Mouse (Mus musculus): ENCODE results near the gene Stmn1.

The Stmn1 gene

DNA sequence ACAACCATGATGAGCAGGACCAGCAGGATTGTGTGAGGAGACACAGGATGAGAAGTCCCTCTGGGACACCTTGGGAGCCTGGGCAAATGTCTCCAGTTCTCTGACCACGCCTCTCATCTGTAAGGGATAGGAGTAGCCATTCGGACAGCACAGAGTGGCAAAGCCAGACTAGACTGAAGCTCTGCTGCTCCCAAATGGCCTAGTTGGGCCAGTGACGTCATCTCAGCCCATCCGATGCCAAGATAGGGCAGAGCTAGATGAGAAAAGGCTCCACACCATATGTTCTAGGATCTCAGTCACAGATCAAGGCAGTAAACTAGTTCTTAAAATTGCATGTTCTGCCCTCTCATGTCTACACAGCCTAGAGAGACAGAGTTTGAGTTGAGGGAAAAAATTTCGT, 9.3 kb upstream of the Stmn1 start:
- no peak for DNase-seq (ENCODE audit: low spot score)

DNA sequence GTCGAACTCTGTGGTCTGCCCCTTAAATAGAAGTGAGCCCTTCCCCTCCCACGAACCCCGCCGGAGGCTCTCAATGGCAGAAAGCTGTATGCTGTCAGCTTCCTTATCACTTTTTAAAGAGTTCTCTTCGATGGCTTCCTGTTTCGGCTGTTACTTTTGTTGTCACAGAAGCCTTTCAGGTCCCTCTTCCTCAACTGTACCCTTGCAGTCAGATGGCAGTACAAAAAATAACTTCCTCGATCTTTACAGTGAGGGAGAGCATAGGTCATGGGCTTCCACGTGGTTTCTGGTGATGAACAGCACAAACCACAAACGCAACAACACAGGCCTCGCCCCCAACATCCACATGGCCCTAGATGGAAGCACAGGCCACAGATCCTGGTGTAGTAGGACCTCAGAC, 7.8 kb upstream of the Stmn1 start:
- peak; percentile 52 for DNase-seq (ENCODE audit: low spot score)

DNA sequence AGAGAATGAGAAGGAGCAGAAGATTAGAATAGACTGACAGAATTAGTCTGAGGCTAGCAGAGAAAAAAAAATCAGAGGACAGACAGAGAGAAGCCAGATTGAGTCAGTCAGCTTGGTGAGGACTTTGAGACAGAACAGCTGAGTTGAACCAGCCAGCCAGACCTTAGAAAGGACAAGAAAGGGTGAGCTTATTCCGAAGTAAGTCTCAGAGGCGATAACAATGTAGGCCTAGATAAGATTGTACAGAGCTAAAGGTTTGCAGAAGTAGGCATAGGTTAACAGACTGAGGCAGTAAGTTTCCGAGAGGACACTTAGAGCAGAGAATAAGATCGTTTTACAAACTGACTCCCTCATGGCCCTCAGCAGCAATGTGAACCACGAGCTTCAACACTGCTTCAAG, 6.9 kb upstream of the Stmn1 start:
- no peak for DNase-seq (ENCODE audit: low spot score)

DNA sequence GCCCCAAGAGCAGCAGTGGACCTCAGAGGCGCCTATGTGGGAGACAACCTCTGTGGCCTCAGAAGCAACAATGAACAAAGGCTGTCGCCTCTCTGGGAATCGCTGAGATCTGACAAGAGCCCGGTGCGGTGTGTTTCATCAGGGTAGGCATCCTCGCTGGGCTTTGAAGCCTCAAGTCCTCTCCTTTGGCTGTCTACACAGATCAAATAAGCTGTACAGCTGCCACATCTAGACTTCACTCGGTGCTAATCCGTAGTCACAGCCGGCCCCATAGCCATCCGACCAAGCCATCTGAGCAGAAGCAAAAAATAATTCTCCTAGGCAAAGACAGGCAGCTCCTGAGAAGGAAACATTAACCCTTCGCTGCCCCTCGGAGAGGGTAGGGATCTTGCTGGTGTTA, 2.3 kb upstream of the Stmn1 start:
- DNase-seq (ENCODE audit: low spot score) = no peak

DNA sequence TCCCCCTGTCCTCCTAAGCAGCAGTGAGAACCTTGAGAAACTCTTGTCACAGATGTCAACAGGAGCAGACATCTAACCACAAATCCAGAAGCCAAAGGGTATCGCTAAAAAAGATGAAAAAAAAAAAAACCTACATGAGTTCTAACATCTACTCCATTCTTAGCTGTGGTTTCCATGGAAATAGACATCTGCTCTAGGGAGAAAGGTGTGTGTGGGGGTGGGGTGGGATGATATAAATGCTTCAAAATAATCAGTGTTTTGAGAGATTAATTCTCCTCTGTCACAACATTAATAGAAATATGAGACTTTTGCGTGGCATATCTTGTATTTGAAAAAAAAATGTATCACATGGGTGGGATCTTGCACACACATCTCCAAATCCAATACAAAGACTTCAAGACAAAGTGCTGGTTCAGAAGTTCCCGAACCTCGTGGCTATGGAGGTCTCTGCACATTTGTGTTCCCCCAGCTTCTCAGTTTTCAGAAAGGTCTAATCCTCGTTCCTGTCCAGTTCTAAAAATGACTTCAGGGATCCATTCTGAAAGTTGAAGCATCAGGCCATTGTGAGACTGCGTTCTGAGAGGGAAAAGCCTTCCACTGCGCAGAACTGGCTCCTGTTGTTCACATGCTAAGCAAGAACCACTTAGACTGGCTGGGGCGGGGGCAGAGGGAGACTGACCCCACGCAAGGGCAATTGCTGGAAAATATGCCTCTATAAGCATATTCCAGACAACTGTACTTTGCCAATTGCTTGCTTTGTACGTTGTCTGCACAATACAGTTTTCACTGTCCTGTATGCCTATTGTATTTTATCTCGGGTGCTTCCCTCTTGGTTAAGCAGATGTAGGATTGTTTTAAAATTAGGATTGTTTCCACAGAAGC, 1.5 kb upstream of the Stmn1 start:
- DNase-seq (ENCODE audit: low spot score) = no peak

DNA sequence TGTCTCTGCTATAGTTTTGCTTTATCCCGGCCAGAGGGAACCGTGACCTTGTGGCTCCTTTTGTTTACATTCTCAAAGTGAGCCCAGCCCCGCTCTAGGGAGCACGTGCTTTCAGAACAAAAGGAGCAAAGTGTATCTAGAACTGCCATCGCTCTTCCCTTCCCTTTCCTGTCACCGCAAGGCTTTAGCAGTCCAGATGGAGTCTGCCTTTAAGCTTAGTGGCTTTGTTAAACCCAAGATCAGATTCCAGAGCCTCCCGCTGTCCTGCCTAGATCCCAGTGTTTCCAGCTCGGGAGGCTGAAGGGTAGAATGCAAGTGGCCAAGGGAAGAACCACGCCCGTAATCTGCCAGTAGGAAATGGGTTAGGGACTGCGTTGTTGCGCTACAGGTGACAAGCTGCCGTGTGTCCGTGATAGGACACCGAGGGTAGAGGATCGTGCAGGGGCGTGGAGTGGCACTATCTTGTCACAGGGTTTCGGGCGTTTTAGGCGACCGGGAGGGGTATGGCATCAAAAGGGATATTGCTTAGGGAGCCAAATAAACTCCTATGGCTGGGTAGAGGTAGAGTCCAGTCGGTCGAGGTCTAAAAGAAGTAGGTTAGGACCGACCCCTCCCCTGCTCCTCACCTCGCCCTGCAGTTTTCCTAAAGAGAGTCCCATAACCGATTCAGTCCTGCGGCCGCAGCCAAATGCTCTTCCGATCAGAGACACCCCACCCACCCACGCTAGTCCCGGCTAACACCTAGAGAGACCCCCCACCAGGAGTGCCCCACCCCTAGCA, 495 bp upstream of the Stmn1 start:
- DNase-seq (ENCODE audit: low spot score) = peak; percentile 84

DNA sequence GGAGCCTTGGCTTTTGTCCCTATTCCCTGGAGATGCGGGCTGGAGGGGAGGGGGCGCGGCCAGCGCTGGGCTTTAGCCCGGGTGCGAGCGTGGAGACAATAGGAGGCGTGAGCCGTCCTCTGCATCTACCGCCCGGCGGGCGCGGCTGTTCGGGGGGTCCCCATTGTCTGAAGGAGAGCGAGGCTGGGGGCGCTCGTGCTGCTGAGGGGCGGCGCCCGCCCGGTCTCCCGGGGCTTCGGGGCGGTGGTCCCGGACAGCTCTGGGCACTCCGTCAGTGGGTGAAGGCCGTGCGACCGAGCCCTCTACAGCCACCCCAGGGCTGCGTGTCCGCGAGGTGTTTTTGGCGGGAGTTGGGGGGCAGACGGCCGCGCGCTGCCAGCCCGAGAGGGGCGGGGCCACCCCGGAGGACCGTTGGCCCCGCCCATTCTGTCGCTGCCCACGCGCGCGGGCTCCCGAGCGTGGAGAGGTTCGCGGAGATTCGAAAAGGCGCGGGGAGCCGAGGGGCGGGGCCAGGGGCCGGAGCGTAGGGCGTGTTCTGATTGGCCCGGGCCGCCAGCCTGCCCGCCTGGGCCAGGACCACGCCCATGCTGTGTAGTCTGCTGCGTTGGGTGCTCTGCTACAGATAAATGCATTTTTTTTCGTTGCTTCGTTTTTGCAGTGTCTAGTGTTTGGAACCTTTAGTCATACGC, 602 bp downstream of the Stmn1 start:
- peak; percentile 96 for DNase-seq (ENCODE audit: low spot score)

DNA sequence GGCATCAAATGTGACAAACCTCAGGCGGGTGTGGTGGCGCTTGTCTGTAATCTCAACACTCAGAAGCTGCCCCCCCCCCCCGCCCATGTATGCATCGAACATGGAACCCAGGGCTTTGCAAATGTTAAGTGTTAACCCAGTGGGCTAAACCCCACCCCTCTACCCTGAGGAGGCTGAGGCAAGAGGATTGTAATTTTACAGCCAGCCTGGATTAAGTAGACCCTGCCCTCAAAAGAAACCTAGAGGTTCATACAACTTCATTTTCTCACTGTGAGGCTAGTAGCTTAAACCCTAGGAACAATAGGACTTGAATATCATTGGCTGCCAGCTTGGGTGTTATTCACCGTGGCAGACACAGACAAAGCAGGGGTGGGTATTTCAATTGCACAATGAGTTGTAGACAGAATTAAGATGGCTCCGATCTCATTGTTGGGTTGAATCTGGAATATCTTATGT, 1.2 kb downstream of the Stmn1 start:
- no peak for DNase-seq (ENCODE audit: low spot score)

DNA sequence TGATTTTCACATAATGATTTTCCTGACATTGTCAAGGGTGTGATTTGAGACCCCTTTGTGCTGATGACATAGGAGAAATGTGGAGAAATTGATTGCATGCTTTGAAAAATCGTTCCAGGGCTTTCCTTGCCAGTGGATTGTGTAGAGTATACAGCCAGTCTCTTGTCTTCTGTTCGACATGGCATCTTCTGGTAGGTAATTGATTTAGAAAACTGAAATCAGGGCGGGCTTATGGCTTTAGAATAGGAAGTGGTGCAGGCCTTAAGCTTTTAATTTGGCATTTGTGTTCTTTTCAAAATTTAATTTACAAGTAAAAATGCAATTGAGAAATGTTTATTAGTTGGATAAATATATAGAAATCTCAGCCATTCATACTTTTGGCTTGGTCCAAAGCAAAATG, 1.9 kb downstream of the Stmn1 start:
- no peak for DNase-seq (ENCODE audit: low spot score)

DNA sequence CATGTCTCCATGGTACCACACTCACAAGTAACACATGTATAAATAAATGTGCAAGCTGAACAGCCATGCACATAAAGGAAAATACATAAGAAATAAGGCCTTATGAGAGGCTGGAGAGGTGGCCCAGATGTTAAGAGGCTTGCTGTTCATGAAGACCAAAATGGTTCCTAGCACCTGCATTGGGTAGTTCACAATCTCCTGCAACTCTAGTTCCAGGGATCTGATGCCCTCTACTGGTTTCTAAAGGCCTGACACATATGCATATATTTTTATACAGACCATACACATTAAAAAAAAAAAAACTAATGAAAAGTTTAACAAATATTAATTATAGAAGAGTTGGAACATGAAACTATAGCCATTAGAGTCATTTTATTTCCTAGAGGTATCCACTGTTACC, 3.3 kb downstream of the Stmn1 start:
- DNase-seq (ENCODE audit: low spot score) = no peak

DNA sequence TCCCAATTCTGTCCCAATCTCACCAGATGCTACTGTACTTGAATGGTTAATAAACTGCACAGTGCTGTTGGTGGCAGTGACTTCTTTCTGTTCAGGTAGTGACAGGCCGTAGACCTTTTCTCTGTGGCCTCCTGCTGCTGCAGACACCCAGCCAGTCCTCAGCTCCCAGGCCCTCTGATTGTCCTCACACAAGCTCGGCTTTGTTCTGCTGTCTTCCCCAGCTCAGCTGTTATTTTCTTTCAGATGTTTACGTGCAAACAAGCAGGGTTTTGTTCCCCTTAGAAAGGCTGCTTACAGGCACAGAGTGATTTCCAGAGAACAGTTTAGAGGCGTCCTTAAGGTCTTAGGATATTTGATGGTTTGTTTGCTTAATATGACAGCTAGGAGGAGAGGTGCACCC, 5.6 kb downstream of the Stmn1 start:
- DNase-seq (ENCODE audit: low spot score) = no peak

DNA sequence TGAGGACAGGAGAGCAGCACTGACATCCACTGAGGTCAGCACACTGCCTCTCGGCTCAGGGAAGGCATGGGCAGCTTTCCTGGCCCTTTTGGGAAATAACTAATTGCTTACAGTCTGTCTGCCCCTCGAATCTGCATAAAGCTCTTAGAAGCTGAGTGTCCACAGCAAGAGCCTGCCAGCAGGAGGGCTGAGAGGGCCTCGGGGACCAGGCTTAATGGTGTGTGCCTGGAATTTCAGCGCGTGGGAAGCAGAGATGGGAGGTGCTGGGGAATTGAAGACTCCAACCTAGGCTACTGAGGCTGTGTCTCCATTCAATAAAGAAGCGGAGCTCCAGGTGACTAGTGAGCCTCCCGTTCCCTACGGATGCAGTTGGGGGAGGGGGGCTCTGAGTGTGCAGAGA, 6.1 kb downstream of the Stmn1 start:
- DNase-seq (ENCODE audit: low spot score) = no peak

DNA sequence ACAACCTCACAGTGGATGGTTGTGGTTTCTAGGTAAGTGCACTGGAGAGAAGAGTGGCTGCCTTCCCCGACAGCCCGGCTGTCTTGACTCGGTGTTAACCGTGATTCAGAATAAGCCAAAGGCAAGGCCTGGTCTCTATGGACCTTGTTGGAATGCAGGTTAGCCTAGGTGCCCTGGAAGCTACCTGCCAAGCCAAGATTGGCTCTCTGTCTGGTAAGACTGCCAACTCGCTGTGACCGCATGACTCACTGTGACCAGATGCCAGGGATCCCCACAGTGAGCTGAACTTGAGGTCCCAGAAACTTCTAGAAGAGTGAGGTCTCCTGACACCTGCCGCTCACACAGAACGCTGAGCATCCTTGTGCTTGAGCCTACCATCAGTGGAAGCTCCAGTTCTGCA, 8.8 kb downstream of the Stmn1 start:
- peak; percentile 35 for DNase-seq (ENCODE audit: low spot score)

DNA sequence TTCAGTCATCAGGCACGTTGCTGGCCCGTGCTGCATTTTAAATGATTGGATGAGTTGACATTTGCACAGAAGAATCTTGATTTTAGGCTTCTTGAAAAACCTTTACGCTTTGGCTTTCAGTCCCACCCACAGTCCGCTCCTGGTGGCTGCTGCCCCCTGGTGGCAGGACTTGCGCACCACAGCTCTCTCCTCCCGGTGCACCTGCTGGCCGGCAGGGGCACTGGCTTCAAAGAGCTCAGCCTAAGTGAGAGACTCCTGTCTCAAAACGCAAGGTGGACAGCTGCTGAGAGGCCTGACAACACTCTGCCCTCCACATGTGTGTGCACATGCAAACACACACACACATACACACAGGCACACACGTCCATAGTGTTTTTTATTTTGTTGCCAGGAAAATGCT, 9.9 kb downstream of the Stmn1 start:
- DNase-seq (ENCODE audit: low spot score) = peak; percentile 92

DNA sequence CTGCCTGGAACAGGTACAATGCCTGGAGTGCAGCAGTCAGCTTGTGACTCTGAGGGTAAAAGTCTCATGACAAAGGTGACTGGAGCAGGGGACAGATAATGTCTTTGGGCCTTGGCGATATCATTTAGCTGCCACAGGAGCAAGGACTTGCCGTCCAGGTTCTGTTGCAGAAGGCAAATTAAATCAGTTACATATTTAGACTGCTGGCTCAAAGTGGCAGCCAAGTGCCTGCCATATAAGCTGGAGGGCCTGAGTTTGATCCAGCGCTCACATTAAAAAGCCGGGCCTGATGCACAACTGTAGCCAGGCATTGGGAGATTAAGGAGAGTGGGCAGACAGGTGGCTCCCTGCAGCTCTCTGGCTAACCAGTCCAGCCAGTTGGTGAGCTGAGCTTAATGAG, 11.7 kb downstream of the Stmn1 start:
- DNase-seq (ENCODE audit: low spot score) = no peak

DNA sequence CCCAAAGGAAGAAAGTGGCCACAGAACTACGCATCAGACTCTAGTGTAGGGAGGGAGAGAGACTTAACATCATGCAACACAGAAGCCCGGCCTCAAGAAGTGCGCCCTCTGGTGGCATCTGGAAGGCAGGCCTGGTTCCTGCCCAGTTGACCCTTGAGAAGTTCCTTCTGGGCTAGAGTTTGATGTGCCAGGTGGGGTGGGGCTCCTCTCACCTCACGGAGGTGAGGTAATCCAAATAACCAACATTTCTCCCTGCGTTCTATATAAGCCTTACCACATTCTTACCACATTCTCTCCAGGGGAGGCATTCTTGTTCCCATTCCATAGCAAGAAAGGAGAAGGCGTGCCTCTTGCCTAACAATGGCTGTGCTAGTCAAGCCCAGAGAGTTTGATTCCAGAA, 12.7 kb downstream of the Stmn1 start:
- DNase-seq (ENCODE audit: low spot score) = peak; percentile 92

DNA sequence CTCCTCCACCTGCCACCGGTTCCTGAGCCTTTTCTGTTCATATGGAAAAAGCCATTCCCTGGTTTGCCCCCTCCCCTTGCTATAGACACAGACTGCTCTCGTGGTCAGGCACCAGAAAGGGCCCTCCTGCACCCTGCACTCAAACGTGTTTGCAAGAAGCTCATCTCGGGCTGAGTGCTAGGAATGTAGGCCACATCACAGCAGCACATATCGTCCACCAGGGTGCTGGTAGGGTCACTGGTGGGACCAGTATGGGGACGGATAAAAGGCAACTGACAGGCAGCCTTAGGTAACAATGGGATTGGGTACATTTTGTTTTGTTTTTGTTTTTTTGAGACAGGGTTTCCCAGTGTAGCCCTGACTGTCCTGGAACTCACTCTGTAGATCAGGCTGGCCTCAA, 13.2 kb downstream of the Stmn1 start:
- no peak for DNase-seq (ENCODE audit: low spot score)

DNA sequence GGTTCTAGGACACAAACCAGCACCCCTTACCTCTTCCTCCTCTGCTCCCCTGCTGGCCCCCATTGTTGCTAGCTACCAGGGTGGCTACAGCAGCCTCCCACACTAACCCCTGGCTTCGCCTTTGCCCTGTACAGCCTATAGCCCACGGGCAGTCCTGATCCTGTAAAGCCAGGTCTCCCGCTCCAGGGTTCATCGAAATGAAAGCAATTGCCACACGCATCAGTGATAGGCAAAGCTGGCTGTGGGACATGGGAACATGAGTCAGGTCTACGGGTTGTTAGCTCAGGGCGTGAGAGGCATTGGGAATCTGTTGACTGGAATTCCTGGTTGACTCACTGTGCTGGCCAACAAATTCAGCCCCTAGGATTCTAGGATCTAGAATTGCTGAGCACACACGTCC, 14.3 kb downstream of the Stmn1 start:
- no peak for DNase-seq (ENCODE audit: low spot score)

DNA sequence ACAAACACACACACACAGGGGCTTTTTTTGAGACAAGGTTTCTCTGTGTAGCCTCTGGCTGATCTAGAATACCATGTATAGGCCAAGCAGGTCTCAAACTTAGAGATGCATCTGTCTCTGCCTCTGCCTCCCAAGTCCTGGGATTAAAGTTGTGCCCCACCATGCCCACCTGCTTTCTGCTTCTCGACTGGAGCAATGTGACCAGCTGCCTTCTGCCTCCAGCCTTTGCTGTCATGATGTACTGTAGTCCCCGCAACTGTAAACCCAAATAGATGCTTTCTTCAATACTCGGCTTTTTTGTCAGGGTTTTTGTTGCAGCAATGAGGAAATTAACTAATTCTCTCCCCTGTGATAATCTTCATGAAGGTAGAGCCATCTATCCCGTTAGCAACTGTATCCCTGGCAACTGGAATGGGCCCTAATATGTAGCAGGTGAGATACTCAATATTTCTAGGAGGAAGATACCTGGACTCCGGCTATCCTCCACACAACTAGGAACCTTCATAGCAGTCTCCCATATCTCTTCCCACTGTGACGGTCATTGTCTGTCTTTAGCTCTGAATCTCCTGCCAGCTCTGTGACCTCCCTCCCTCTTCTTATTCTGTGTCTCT, 15.1 kb downstream of the Stmn1 start:
- no peak for DNase-seq (ENCODE audit: low spot score)

DNA sequence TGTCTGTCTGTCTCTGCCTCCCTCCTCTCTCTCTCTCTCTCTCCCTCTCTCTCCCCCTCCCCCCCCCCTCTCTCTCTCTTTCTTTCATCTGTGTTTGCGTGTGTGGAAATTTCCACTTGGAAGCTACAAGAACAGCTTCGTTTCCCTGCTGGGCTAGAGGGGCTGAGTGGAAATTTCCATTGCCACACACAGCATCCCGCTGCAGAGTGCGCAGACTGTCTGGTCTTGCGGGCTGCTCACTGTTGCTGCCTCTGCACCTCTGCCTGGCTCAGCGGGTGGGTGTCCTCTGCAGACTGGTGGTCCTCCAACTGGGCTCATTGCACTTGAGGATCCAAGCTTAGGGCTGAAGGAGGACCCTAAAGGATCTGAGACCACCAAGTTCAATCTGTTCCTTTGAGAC, 15.6 kb downstream of the Stmn1 start:
- peak; percentile 31 for DNase-seq (ENCODE audit: low spot score)

DNA sequence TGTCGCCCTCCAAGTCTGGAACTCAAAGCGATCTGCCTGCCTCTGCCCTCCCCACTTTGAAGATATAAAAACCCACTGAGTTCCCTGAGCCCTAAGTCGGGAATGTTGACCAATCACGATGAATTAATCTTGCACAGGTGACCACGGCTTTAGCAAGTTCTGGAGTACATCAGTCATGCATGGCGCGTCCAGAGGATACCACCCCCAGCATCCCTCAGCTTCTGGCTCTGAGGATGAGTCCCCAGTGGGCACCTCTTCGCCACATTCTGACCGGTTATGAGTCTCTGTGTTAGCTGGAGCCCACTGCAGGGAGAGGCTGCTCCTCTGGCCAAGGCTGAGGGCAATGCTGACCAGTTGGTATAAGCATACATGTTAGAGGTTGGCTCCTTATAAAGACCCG, 16.1 kb downstream of the Stmn1 start:
- no peak for DNase-seq (ENCODE audit: low spot score)

DNA sequence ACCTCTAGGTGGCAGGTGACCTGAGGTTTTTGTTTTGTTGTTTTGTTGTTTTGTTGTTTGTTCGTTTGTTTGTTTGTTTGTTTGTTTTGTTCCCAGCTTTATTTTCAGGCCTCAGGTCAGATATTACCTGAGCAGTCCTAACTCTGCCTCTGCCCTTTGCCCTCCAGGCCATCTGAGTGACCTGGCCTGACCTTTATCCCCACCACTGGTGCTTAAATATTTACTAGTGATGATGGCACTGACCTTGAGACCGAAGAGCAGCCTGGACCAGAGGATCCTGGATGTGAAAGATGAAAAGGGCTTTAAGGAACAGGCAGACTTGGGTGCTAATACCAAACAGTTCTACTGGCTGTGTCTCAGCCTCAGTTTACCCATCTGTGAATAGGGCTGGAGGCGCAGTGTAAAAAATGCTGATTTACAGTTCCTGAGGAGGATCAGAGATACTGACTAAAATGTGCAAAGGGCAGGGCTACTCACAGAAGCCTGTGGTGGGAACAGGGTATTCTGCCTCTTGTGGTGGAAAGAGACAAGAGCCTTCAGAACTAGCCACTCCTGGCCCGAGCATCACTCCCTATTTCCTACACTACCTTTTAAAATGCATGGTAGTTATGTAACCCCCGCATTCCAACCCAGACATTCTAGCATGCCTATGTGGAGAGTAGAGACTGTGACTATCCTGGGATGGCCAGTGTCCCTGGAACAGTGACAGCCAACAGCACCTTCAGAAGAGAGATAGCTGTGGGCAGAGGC, 17.2 kb downstream of the Stmn1 start:
- no peak for DNase-seq (ENCODE audit: low spot score)
